Mouse (Mus musculus): Measurements from ENCODE around the gene Camk2d.

DNA sequence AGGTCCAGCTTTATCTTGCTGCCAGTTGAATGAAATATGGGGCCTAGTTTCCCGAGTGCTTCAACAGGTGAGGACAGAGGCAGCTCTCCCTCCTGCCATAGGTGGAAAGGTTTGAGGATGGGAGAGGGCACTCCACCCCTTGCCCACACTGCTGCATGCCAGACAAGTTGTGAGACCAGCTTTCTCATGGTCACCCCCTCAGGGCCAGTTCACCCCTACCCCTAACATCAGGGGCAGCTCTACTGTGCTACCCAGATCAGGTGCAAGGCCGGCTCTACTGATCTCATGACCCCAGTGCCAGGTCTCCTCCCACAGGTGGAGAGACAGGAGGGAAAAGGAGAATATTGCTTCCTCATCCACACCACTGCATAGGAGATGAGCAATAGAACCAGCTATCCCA is 136.2 kb downstream of the Camk2d start:
- TF ChIP-seq TAL1 (IDR thresholded peaks at IDR 0.05; ENCODE audit: low read length) = no peak
- no peak for TF ChIP-seq ZNF384 (IDR thresholded peaks at IDR 0.05; ENCODE audit: low read depth, low read length)
- no peak for TF ChIP-seq CTCF (IDR thresholded peaks at IDR 0.05 in 2 of 3, conservative IDR thresholded peaks at IDR 0.05 in 1 of 3; ENCODE audit: control insufficient read depth in 1 of 3, insufficient read depth in 1 of 3, low read depth in 2 of 3, low read length in 3 of 3, poor library complexity in 1 of 3, severe bottlenecking in 1 of 3)
- TF ChIP-seq ELF1 (IDR thresholded peaks at IDR 0.05; ENCODE audit: low read depth, low read length) = no peak
- TF ChIP-seq CHD2 (IDR thresholded peaks at IDR 0.05; ENCODE audit: low read length) = no peak
- TF ChIP-seq POLR2A (IDR thresholded peaks at IDR 0.05; ENCODE audit: control insufficient read depth in 1 of 2, insufficient read depth in 1 of 2, low read depth in 1 of 2, low read length in 2 of 2, poor library complexity in 1 of 2) = no peak
- no peak for TF ChIP-seq ZC3H11A (IDR thresholded peaks at IDR 0.05; ENCODE audit: low read depth, low read length)
- TF ChIP-seq ETS1 (IDR thresholded peaks at IDR 0.05; ENCODE audit: low read depth, low read length) = no peak
- TF ChIP-seq GATA1 (IDR thresholded peaks at IDR 0.05; ENCODE audit: low read depth, low read length) = no peak
- no peak for TF ChIP-seq SMC3 (IDR thresholded peaks at IDR 0.05; ENCODE audit: low read depth, low read length)
- TF ChIP-seq TCF12 (IDR thresholded peaks at IDR 0.05; ENCODE audit: low read depth, low read length) = no peak

Data from MEL (cell line).